Mouse (Mus musculus) thymus, adult 2 months (tissue): ENCODE data around the gene Tprkb.

Source experiments
- CTCF ChIP-seq: fragments of 200-500 bp; IDR thresholded peaks from 2 replicates; pipeline ENCODE4 v1.5.1; 2012; ENCODE audit warnings: mild to moderate bottlenecking, control low read depth, low read length, moderate library complexity, borderline replicate concordance; ENCODE audit not compliant: control insufficient read depth, poor library complexity, insufficient read depth; ENCODE audit errors: extremely low read depth
- POLR2A ChIP-seq: fragments of 200-500 bp; IDR thresholded peaks from 2 replicates; pipeline ENCODE4 v1.6.1; 2012; ENCODE audit warnings: mild to moderate bottlenecking, low read length, control low read depth, moderate library complexity; ENCODE audit not compliant: control insufficient read depth, poor library complexity, insufficient read depth; ENCODE audit errors: extremely low read depth

DNA sequence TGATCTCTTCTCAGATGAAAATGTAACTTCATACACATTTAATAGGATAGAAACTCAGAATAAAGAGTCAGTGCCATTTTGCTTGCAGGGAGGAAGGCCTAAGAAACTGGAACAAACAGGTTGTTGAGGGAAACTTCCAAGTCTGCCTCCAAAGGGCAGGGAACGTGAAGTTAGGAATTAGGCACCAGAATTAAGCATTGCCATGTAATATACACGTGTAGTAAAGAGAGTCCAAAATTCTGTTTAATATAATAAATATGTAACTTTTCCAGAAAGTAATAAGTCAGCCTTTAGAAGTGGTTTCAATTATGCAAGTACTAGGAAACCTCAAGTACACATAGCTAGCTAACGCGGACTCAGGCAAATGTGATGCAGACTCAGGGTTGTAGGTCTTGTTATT lies 7.7 kb downstream of the Tprkb start:
- TF ChIP-seq POLR2A (no peak), CTCF (no peak)
